Mouse (Mus musculus) thymus, adult 2 months (tissue): ENCODE measurements around the gene Ttc26. TPM values are rescaled to one million over a fixed set of nuclear protein-coding genes. Genes with fewer than 3 reads are reported as not detected.

Experiments used
- DNase-seq: peaks from one replicate; pipeline ENCODE4 v3.0.0; 2021
- H3K27ac ChIP-seq: fragments of 200-500 bp; 2 replicates; pipeline ENCODE4 v1.5.1; 2012; ENCODE audit warnings: low read length, control low read depth; ENCODE audit not compliant: control insufficient read depth, insufficient read depth
- H3K27me3 ChIP-seq: fragments of 200-500 bp; 2 replicates; pipeline ENCODE4 v1.6.1; 2012; ENCODE audit warnings: mild to moderate bottlenecking, low read length, moderate library complexity, mixed read lengths; ENCODE audit not compliant: control insufficient read depth, insufficient read depth
- H3K36me3 ChIP-seq: fragments of 200-500 bp; 2 replicates; pipeline ENCODE4 v1.6.1; 2012; ENCODE audit warnings: mild to moderate bottlenecking, low read length, moderate library complexity; ENCODE audit not compliant: control insufficient read depth, insufficient read depth
- H3K4me1 ChIP-seq: fragments of 200-500 bp; replicated peaks from 2 replicates; pipeline ENCODE4 v1.6.1; 2012; ENCODE audit warnings: low read length; ENCODE audit not compliant: control insufficient read depth, insufficient read depth
- H3K4me3 ChIP-seq: fragments of 200-500 bp; 2 replicates; pipeline ENCODE4 v1.5.1; 2012; ENCODE audit warnings: mild to moderate bottlenecking, low read length, control low read depth, moderate library complexity; ENCODE audit not compliant: control insufficient read depth, insufficient read depth
- CTCF ChIP-seq: fragments of 200-500 bp; IDR thresholded peaks from 2 replicates; pipeline ENCODE4 v1.5.1; 2012; ENCODE audit warnings: mild to moderate bottlenecking, control low read depth, low read length, moderate library complexity, borderline replicate concordance; ENCODE audit not compliant: control insufficient read depth, poor library complexity, insufficient read depth; ENCODE audit errors: extremely low read depth
- POLR2A ChIP-seq: fragments of 200-500 bp; IDR thresholded peaks from 2 replicates; pipeline ENCODE4 v1.6.1; 2012; ENCODE audit warnings: mild to moderate bottlenecking, low read length, control low read depth, moderate library complexity; ENCODE audit not compliant: control insufficient read depth, poor library complexity, insufficient read depth; ENCODE audit errors: extremely low read depth
- WGBS: fragments of 180-500 bp; shearing (Covaris S2); methylation state at CpG from one replicate; pipeline ENCODE4 v1.1.7; 2018; 5-methylcytosine and 5-hydroxymethylcytosine counted together
- polyA plus RNA-seq: library from polyadenylated mRNA; depleted of rRNA; stranded (reverse); fragments of >200 nt; gene quantifications from 2 replicates; pipeline ENCODE4 v1.2.3, GENCODE M21; 2012; rRNA removed

Ttc26 gene
- polyA plus RNA-seq, result 0.44 and 0.62 TPM in 2 replicates

GRCm38 (mm10) chr6:38381129-38381771 is at the start of gene Ttc26:
Ttc26 (plus strand) TSS chr6:38381469.
- 1% methylated on average over 26 of the region's 26 CpGs for WGBS
- no peaks in the 10 kb centered on the region for H3K27me3 ChIP-seq
- H3K27ac ChIP-seq, result no peak within 1 kb of the TSS
- H3K36me3 ChIP-seq, result no peaks in the 10 kb centered on the region
- peak; percentile 74 for DNase-seq
- H3K4me3 ChIP-seq, result peak within 1 kb of the TSS; percentile 1; the same call in 1 of the 2 replicates
- TF ChIP-seq POLR2A, result no peak
- TF ChIP-seq CTCF, result no peak
- H3K4me1 ChIP-seq, result 0 out of 2 replicates have a peak, but pooled peaks cover 2% of the 10 kb centered on the region

GRCm38 (mm10) chr6:38335264-38335663 is 46.0 kb upstream of the Ttc26 start:
- Histone ChIP-seq H3K27ac (no peak overlapping the region), H3K36me3 (peaks cover 90% of the 10 kb centered on the region), H3K4me1 (no peaks in the 10 kb centered on the region), H3K27me3 (no peaks in the 10 kb centered on the region), H3K4me3 (no peak overlapping the region)
- DNase-seq, result no peak
- no peak for TF ChIP-seq POLR2A
- TF ChIP-seq CTCF, result no peak
- WGBS, result 97% methylated on average over 6 of the region's 6 CpGs

GRCm38 (mm10) chr6:38337166-38337705 is 44.0 kb upstream of the Ttc26 start:
- DNase-seq, result no peak
- 96% methylated on average over 4 of the region's 4 CpGs for WGBS
- Histone ChIP-seq H3K36me3 (peaks cover 73% of the 10 kb centered on the region), H3K27me3 (no peaks in the 10 kb centered on the region), H3K27ac (no peak overlapping the region), H3K4me1 (peaks cover 9% of the 10 kb centered on the region), H3K4me3 (no peak overlapping the region)
- TF ChIP-seq POLR2A (no peak), CTCF (no peak)

GRCm38 (mm10) chr6:38337951-38338350 is 43.3 kb upstream of the Ttc26 start:
- Histone ChIP-seq H3K36me3 (peaks cover 66% of the 10 kb centered on the region), H3K4me1 (peaks cover 13% of the 10 kb centered on the region)
- no peak for DNase-seq

GRCm38 (mm10) chr6:38339078-38339477 is 42.2 kb upstream of the Ttc26 start:
- Histone ChIP-seq H3K27ac (no peak overlapping the region), H3K4me3 (no peak overlapping the region)
- 93% methylated on average over 2 of the region's 2 CpGs for WGBS

More at GRCm38 (mm10) chr6:38337951-38338350, 43.3 kb upstream of the Ttc26 start:
- Histone ChIP-seq H3K27me3 (no peaks in the 10 kb centered on the region), H3K4me3 (no peak overlapping the region), H3K27ac (no peak overlapping the region)
- TF ChIP-seq CTCF, result no peak
- TF ChIP-seq POLR2A, result no peak
- 90% methylated on average over 6 of the region's 6 CpGs for WGBS

GRCm38 (mm10) chr6:38341751-38342665 is 39.3 kb upstream of the Ttc26 start:
- DNase-seq, result peak; percentile 18
- Histone ChIP-seq H3K4me3 (peak overlapping the region; percentile 18), H3K27me3 (no peaks in the 10 kb centered on the region), H3K27ac (peak overlapping the region; percentile 81), H3K36me3 (peaks cover 26% of the 10 kb centered on the region), H3K4me1 (peaks cover 41% of the 10 kb centered on the region)
- 6% methylated on average over 11 of the region's 11 CpGs for WGBS
- no peak for TF ChIP-seq CTCF

More at GRCm38 (mm10) chr6:38339078-38339477, 42.2 kb upstream of the Ttc26 start:
- H3K36me3 ChIP-seq, result peaks cover 55% of the 10 kb centered on the region
- H3K27me3 ChIP-seq, result no peaks in the 10 kb centered on the region
- peaks cover 23% of the 10 kb centered on the region for H3K4me1 ChIP-seq
- no peak for DNase-seq
- TF ChIP-seq POLR2A, result no peak
